Mouse (Mus musculus) embryonic facial prominence, embryonic 15.5 days (tissue): ENCODE results near the gene Txnl4b. TPM values are rescaled to one million over a fixed set of nuclear protein-coding genes. Genes with fewer than 3 reads are reported as not detected.

Source experiments
- ATAC-seq: fragments of 200-750 bp; cut with Nextera tagmentation; 2 replicates; pipeline ENCODE4 v1.8.0; 2017; ENCODE audit warnings: low read depth, moderate TSS enrichment; ENCODE audit not compliant: insufficient number of reproducible peaks, low FRiP score, low TSS enrichment
- H3K27ac ChIP-seq: fragments of 300-500 bp; sonication (generic); replicated peaks from 2 replicates; pipeline ENCODE4 v1.5.1; 2015; ENCODE audit warnings: mild to moderate bottlenecking, inconsistent platforms
- H3K27me3 ChIP-seq: fragments of 300-500 bp; sonication (generic); 2 replicates; pipeline ENCODE4 v1.6.1; 2015; ENCODE audit warnings: inconsistent platforms
- H3K36me3 ChIP-seq: fragments of 300-500 bp; sonication (generic); 2 replicates; pipeline ENCODE4 v1.6.1; 2015; ENCODE audit warnings: mild to moderate bottlenecking, inconsistent platforms
- H3K4me1 ChIP-seq: fragments of 300-500 bp; sonication (generic); 2 replicates; pipeline ENCODE4 v1.6.1; 2015; ENCODE audit warnings: inconsistent platforms
- H3K4me2 ChIP-seq: fragments of 300-500 bp; sonication (generic); replicated peaks from 2 replicates; pipeline ENCODE4 v1.6.1; 2015; ENCODE audit warnings: mild to moderate bottlenecking, inconsistent platforms
- H3K4me3 ChIP-seq: fragments of 300-500 bp; sonication (generic); replicated peaks from 2 replicates; pipeline ENCODE4 v1.5.1; 2015; ENCODE audit warnings: mild to moderate bottlenecking, inconsistent platforms
- H3K9ac ChIP-seq: fragments of 300-500 bp; sonication (generic); 2 replicates; pipeline ENCODE4 v1.6.1; 2015; ENCODE audit warnings: inconsistent platforms
- H3K9me3 ChIP-seq: fragments of 300-500 bp; sonication (generic); replicated peaks from 2 replicates; pipeline ENCODE4 v1.6.1; 2016; ENCODE audit warnings: inconsistent platforms
- WGBS: fragments of 180-500 bp; shearing (Covaris S2); methylation state at CpG from one replicate; pipeline ENCODE4 v1.1.7; 2015; 5-methylcytosine and 5-hydroxymethylcytosine counted together
- polyA plus RNA-seq: library from polyadenylated mRNA; unstranded; fragments of >200 nt; fragmentation: Nextera tagmentation; extraction: Ambion mirVana; gene quantifications from 2 replicates; pipeline ENCODE4 v1.2.1, GENCODE M21; 2015

The Txnl4b gene
- 23.3 and 27.8 TPM in 2 replicates for polyA plus RNA-seq

- Histone ChIP-seq H3K9ac (peak within 1 kb of the TSS; percentile 97), H3K9me3 (no peaks in the 10 kb centered on the region), H3K4me3 (peak within 1 kb of the TSS; percentile 96), H3K27ac (peak within 1 kb of the TSS; percentile 95), H3K36me3 (peaks cover 37% of the 10 kb centered on the region), H3K27me3 (no peaks in the 10 kb centered on the region), H3K4me1 (peaks cover 10% of the 10 kb centered on the region), H3K4me2 (peak within 1 kb of the TSS; percentile 85)
- peak; percentile 100 for ATAC-seq
- under 1% methylated on average over 52 of the region's 52 CpGs for WGBS
Measured at GRCm38 (mm10) chr8:109565498-109566333, at the start of gene Txnl4b, which contains the start of gene Dhx38. Gene Txnl4b, plus strand, starts transcription at chr8:109565892. Gene Dhx38, minus strand, starts transcription at chr8:109565861.

- H3K9me3 ChIP-seq, result no peaks in the 10 kb centered on the region
- H3K4me2 ChIP-seq, result no peak overlapping the region
- H3K4me3 ChIP-seq, result no peak overlapping the region
- 80% methylated on average over 2 of the region's 2 CpGs for WGBS
- H3K36me3 ChIP-seq, result no peaks in the 10 kb centered on the region
- no peaks in the 10 kb centered on the region for H3K4me1 ChIP-seq
- no peaks in the 10 kb centered on the region for H3K27me3 ChIP-seq
- no peak overlapping the region for H3K9ac ChIP-seq
- ATAC-seq, result no peak
- H3K27ac ChIP-seq, result no peak overlapping the region
Measured at GRCm38 (mm10) chr8:109524008-109524407, 41.7 kb upstream of the Txnl4b start.

GRCm38 (mm10) chr8:109535140-109535990 lies 30.3 kb upstream of the Txnl4b start:
- Histone ChIP-seq H3K9me3 (no peaks in the 10 kb centered on the region), H3K27ac (no peak overlapping the region), H3K4me3 (no peak overlapping the region), H3K36me3 (no peaks in the 10 kb centered on the region), H3K27me3 (no peaks in the 10 kb centered on the region), H3K4me1 (no peaks in the 10 kb centered on the region), H3K4me2 (no peak overlapping the region), H3K9ac (no peak overlapping the region)
- WGBS, result 86% methylated on average over 19 of the region's 19 CpGs
- no peak for ATAC-seq

- Histone ChIP-seq H3K27me3 (no peaks in the 10 kb centered on the region), H3K4me2 (peak overlapping the region; percentile 35), H3K36me3 (no peaks in the 10 kb centered on the region), H3K9me3 (no peaks in the 10 kb centered on the region), H3K4me3 (no peak overlapping the region), H3K27ac (no peak overlapping the region), H3K9ac (no peak overlapping the region), H3K4me1 (no peaks in the 10 kb centered on the region)
- 3% methylated on average over 5 of the region's 5 CpGs for WGBS
- ATAC-seq, result no peak
Measured at GRCm38 (mm10) chr8:109536703-109537102, 29.0 kb upstream of the Txnl4b start.

- WGBS, result 56% methylated on average over 5 of the region's 5 CpGs
- H3K27me3 ChIP-seq, result no peaks in the 10 kb centered on the region
- H3K36me3 ChIP-seq, result peaks cover 7% of the 10 kb centered on the region
- no peak overlapping the region for H3K9ac ChIP-seq
- H3K9me3 ChIP-seq, result no peaks in the 10 kb centered on the region
- no peak overlapping the region for H3K4me2 ChIP-seq
- no peak overlapping the region for H3K4me3 ChIP-seq
- no peak for ATAC-seq
- H3K27ac ChIP-seq, result no peak overlapping the region
- peaks cover 5% of the 10 kb centered on the region; the same call in 1 of the 2 replicates for H3K4me1 ChIP-seq
Measured at GRCm38 (mm10) chr8:109542165-109542564, 23.5 kb upstream of the Txnl4b start.

GRCm38 (mm10) chr8:109542748-109543519 lies 22.8 kb upstream of the Txnl4b start:
- Histone ChIP-seq H3K9me3 (no peaks in the 10 kb centered on the region), H3K4me2 (no peak overlapping the region), H3K4me3 (no peak overlapping the region), H3K27me3 (no peaks in the 10 kb centered on the region), H3K4me1 (peaks cover 5% of the 10 kb centered on the region; the same call in 1 of the 2 replicates), H3K9ac (no peak overlapping the region), H3K27ac (peak overlapping the region; percentile 14; the same call in 1 of the 2 replicates), H3K36me3 (peaks cover 14% of the 10 kb centered on the region)
- WGBS, result 56% methylated on average over 8 of the region's 8 CpGs
- ATAC-seq, result no peak

- Histone ChIP-seq H3K27ac (no peak overlapping the region), H3K27me3 (no peaks in the 10 kb centered on the region), H3K9me3 (no peaks in the 10 kb centered on the region), H3K4me3 (no peak overlapping the region), H3K4me2 (no peak overlapping the region), H3K9ac (no peak overlapping the region), H3K4me1 (peaks cover 5% of the 10 kb centered on the region; the same call in 1 of the 2 replicates), H3K36me3 (peaks cover 25% of the 10 kb centered on the region)
- ATAC-seq, result no peak
- 36% methylated on average over 3 of the region's 3 CpGs for WGBS
Measured at GRCm38 (mm10) chr8:109544049-109544448, 21.6 kb upstream of the Txnl4b start.

- Histone ChIP-seq H3K4me2 (no peak overlapping the region), H3K4me3 (no peak overlapping the region), H3K27ac (no peak overlapping the region), H3K36me3 (peaks cover 100% of the 10 kb centered on the region), H3K27me3 (no peaks in the 10 kb centered on the region), H3K9ac (no peak overlapping the region), H3K4me1 (no peaks in the 10 kb centered on the region), H3K9me3 (no peaks in the 10 kb centered on the region)
- ATAC-seq, result no peak
- 44% methylated on average over 3 of the region's 3 CpGs for WGBS
Measured at GRCm38 (mm10) chr8:109551663-109552062, 14.0 kb upstream of the Txnl4b start.

GRCm38 (mm10) chr8:109563881-109564280 lies 1.8 kb upstream of the Txnl4b start:
- H3K4me3 ChIP-seq, result no peak overlapping the region
- no peak overlapping the region for H3K27ac ChIP-seq
- H3K9me3 ChIP-seq, result no peaks in the 10 kb centered on the region
- H3K4me2 ChIP-seq, result no peak overlapping the region
- H3K36me3 ChIP-seq, result peaks cover 41% of the 10 kb centered on the region
- H3K27me3 ChIP-seq, result no peaks in the 10 kb centered on the region
- ATAC-seq, result no peak
- peaks cover 10% of the 10 kb centered on the region for H3K4me1 ChIP-seq
- WGBS, result 71% methylated on average over 2 of the region's 2 CpGs
- H3K9ac ChIP-seq, result no peak overlapping the region

GRCm38 (mm10) chr8:109564766-109565165 lies 926 bp upstream of the Txnl4b start:
- Histone ChIP-seq H3K27ac (peak overlapping the region; percentile 95), H3K4me1 (peaks cover 10% of the 10 kb centered on the region), H3K9ac (peak overlapping the region; percentile 97), H3K9me3 (no peaks in the 10 kb centered on the region), H3K27me3 (no peaks in the 10 kb centered on the region), H3K4me3 (peak overlapping the region; percentile 96), H3K4me2 (peak overlapping the region; percentile 85), H3K36me3 (peaks cover 41% of the 10 kb centered on the region)
- no peak for ATAC-seq
- WGBS, result 6% methylated on average over 10 of the region's 10 CpGs
